Mouse (Mus musculus) c-Kit-positive CD71-positive TER-119-positive erythroid progenitor cells, embryonic 14.5 days (primary cell): ENCODE measurements around the gene Gm45753.

Experiments used
- DNase-seq: peaks from one replicate; pipeline ENCODE4 v3.0.0-alpha.2; 2013; ENCODE audit warnings: low spot score

Gene Gm45753

GRCm38 (mm10) chr8:45274317-45274716 lies 33.9 kb downstream of the Gm45753 start:
- no peak for DNase-seq

- DNase-seq: no peak
These were observed 39.2 kb downstream of the Gm45753 start for GRCm38 (mm10) chr8:45269056-45269455.

- DNase-seq: no peak
These were observed 39.8 kb downstream of the Gm45753 start for GRCm38 (mm10) chr8:45268485-45268884.

- no peak for DNase-seq
These were observed 40.5 kb downstream of the Gm45753 start for GRCm38 (mm10) chr8:45267611-45268391.

- DNase-seq: no peak
These were observed 41.3 kb downstream of the Gm45753 start for GRCm38 (mm10) chr8:45266993-45267392.

- DNase-seq: no peak
These were observed 43.3 kb downstream of the Gm45753 start for GRCm38 (mm10) chr8:45264918-45265317.

- DNase-seq: no peak
These were observed 45.4 kb downstream of the Gm45753 start for GRCm38 (mm10) chr8:45262851-45263250.

GRCm38 (mm10) chr8:45261920-45262319 lies 46.3 kb downstream of the Gm45753 start, which contains the start of gene F11:
Gene F11 (minus strand): TSS chr8:45262031.
- DNase-seq: no peak

- DNase-seq: no peak
These were observed 49.8 kb downstream of the Gm45753 start for GRCm38 (mm10) chr8:45258421-45258820.

GRCm38 (mm10) chr8:45255040-45255439 lies 53.2 kb downstream of the Gm45753 start:
- DNase-seq: no peak

GRCm38 (mm10) chr8:45254194-45254842 lies 53.9 kb downstream of the Gm45753 start:
- DNase-seq: no peak

GRCm38 (mm10) chr8:45253586-45253985 lies 54.7 kb downstream of the Gm45753 start:
- no peak for DNase-seq

GRCm38 (mm10) chr8:45253111-45253510 lies 55.2 kb downstream of the Gm45753 start:
- DNase-seq: no peak

- DNase-seq: no peak
These were observed 62.0 kb downstream of the Gm45753 start for GRCm38 (mm10) chr8:45246307-45246706.

- DNase-seq: no peak
These were observed 68.9 kb downstream of the Gm45753 start for GRCm38 (mm10) chr8:45239363-45239762.

- no peak for DNase-seq
These were observed 70.0 kb downstream of the Gm45753 start for GRCm38 (mm10) chr8:45238282-45238681.

GRCm38 (mm10) chr8:45236164-45236912 lies 71.9 kb downstream of the Gm45753 start:
- DNase-seq: no peak

- DNase-seq: no peak
These were observed 73.0 kb downstream of the Gm45753 start for GRCm38 (mm10) chr8:45235228-45235627.

GRCm38 (mm10) chr8:45233256-45233655 lies 75.0 kb downstream of the Gm45753 start:
- DNase-seq: no peak
